Mouse (Mus musculus): ENCODE data around the gene Pax1. TPM values are rescaled to one million over a fixed set of nuclear protein-coding genes. Genes with fewer than 3 reads are reported as not detected.

The Pax1 gene
- total RNA-seq, 2 experiments from 2014 or later = not detected

GRCm38 (mm10) chr2:147364198-147364597 is 2.5 kb downstream of the Pax1 start:
- no peak overlapping the region for H3K27ac ChIP-seq
- intact Hi-C loops (cut with DNase I) = loop anchor here (2.0 to 5.0 kb wide), 2 partner anchors 177 to 275 kb away; no protein-coding TSS in a partner anchor
- no peak for DNase-seq (ENCODE audit: extremely low spot score in 1 of 2, low spot score in 2 of 2)
- H3K4me3 ChIP-seq = no peak overlapping the region
- no peak for TF ChIP-seq CTCF (IDR thresholded peaks at IDR 0.05)

- TF ChIP-seq CTCF (IDR thresholded peaks at IDR 0.05) = no peak
- no peak for DNase-seq (ENCODE audit: extremely low spot score in 1 of 2, low spot score in 2 of 2)
- no peak overlapping the region for H3K27ac ChIP-seq
- intact Hi-C loops (cut with DNase I) = loop anchor here (2.0 to 5.0 kb wide), 3 partner anchors 178 to 528 kb away; no protein-coding TSS in a partner anchor
- no peak overlapping the region for H3K4me3 ChIP-seq
Measured at GRCm38 (mm10) chr2:147364982-147365907, 3.5 kb downstream of the Pax1 start.

- intact Hi-C loops (cut with DNase I) = loop anchor here (2.0 to 5.0 kb wide), 2 partner anchors 277 to 529 kb away; no protein-coding TSS in a partner anchor
Measured at GRCm38 (mm10) chr2:147365908-147366630, 4.3 kb downstream of the Pax1 start.

GRCm38 (mm10) chr2:147367246-147367820 is 5.6 kb downstream of the Pax1 start:
- intact Hi-C loops (cut with DNase I) = loop anchor here (5.0 kb wide), 1 partner anchor 530 kb away; no protein-coding TSS in a partner anchor

More at GRCm38 (mm10) chr2:147365908-147366630, 4.3 kb downstream of the Pax1 start:
- H3K27ac ChIP-seq = no peak overlapping the region
- H3K4me3 ChIP-seq = no peak overlapping the region
- no peak for DNase-seq (ENCODE audit: extremely low spot score in 1 of 2, low spot score in 2 of 2)
- TF ChIP-seq CTCF (IDR thresholded peaks at IDR 0.05) = no peak

GRCm38 (mm10) chr2:147367911-147368591 is 6.3 kb downstream of the Pax1 start:
- intact Hi-C loops (cut with DNase I) = loop anchor here (5.0 kb wide), 1 partner anchor 531 kb away; no protein-coding TSS in a partner anchor
- no peak for TF ChIP-seq CTCF (IDR thresholded peaks at IDR 0.05)
- Histone ChIP-seq H3K27ac (no peak overlapping the region), H3K4me3 (no peak overlapping the region)
- DNase-seq (ENCODE audit: extremely low spot score in 1 of 2, low spot score in 2 of 2) = no peak

More at GRCm38 (mm10) chr2:147367246-147367820, 5.6 kb downstream of the Pax1 start:
- no peak overlapping the region for H3K4me3 ChIP-seq
- no peak for DNase-seq (ENCODE audit: extremely low spot score in 1 of 2, low spot score in 2 of 2)
- TF ChIP-seq CTCF (IDR thresholded peaks at IDR 0.05) = no peak
- H3K27ac ChIP-seq = no peak overlapping the region

GRCm38 (mm10) chr2:147369561-147369960 is 7.8 kb downstream of the Pax1 start:
- Histone ChIP-seq H3K4me3 (no peak overlapping the region), H3K27ac (no peak overlapping the region)
- no peak for TF ChIP-seq CTCF (IDR thresholded peaks at IDR 0.05)
- intact Hi-C loops (cut with DNase I) = loop anchor here (5.0 kb wide), 1 partner anchor 532 kb away; no protein-coding TSS in a partner anchor
- no peak for DNase-seq (ENCODE audit: extremely low spot score in 1 of 2, low spot score in 2 of 2)

- DNase-seq (ENCODE audit: extremely low spot score in 1 of 2, low spot score in 2 of 2) = no peak
- intact Hi-C loops (cut with DNase I) = loop anchor here (5.0 kb wide), 2 partner anchors 657 to 672 kb away; no protein-coding TSS in a partner anchor
- H3K4me3 ChIP-seq = no peak overlapping the region
- H3K27ac ChIP-seq = no peak overlapping the region
- no peak for TF ChIP-seq CTCF (IDR thresholded peaks at IDR 0.05)
Measured at GRCm38 (mm10) chr2:147370091-147370490, 8.4 kb downstream of the Pax1 start.

- no peak for TF ChIP-seq CTCF (IDR thresholded peaks at IDR 0.05)
- intact Hi-C loops (cut with DNase I) = loop anchor here (5.0 kb wide), 2 partner anchors 656 to 671 kb away; no protein-coding TSS in a partner anchor
- Histone ChIP-seq H3K27ac (no peak overlapping the region), H3K4me3 (no peak overlapping the region)
- no peak for DNase-seq (ENCODE audit: extremely low spot score in 1 of 2, low spot score in 2 of 2)
Measured at GRCm38 (mm10) chr2:147371289-147371688, 9.6 kb downstream of the Pax1 start.

GRCm38 (mm10) chr2:147371840-147372239 is 10.1 kb downstream of the Pax1 start:
- intact Hi-C loops (cut with DNase I) = loop anchor here (5.0 kb wide), 2 partner anchors 655 to 670 kb away; no protein-coding TSS in a partner anchor
- Histone ChIP-seq H3K27ac (no peak overlapping the region), H3K4me3 (no peak overlapping the region)
- no peak for DNase-seq (ENCODE audit: extremely low spot score in 1 of 2, low spot score in 2 of 2)
- TF ChIP-seq CTCF (IDR thresholded peaks at IDR 0.05) = no peak

GRCm38 (mm10) chr2:147372947-147373666 is 11.4 kb downstream of the Pax1 start:
- intact Hi-C loops (cut with DNase I) = loop anchor here (5.0 kb wide), 2 partner anchors 654 to 669 kb away; no protein-coding TSS in a partner anchor
- H3K27ac ChIP-seq = no peak overlapping the region
- DNase-seq (ENCODE audit: extremely low spot score in 1 of 2, low spot score in 2 of 2) = no peak
- no peak for TF ChIP-seq CTCF (IDR thresholded peaks at IDR 0.05)
- H3K4me3 ChIP-seq = no peak overlapping the region
